Mouse (Mus musculus) gastrocnemius, postnatal 25 days (tissue): ENCODE data around the gene Mindy3. TPM values are rescaled to one million over a fixed set of nuclear protein-coding genes. Genes with fewer than 3 reads are reported as not detected.

Source experiments
- DNase-seq: peaks from one replicate; pipeline ENCODE4 v3.0.0; 2022
- total RNA-seq, 2 experiments: library from RNA; stranded (reverse); gene quantifications; 1 replicate in 1 of 2; 2 replicates in 1 of 2; pipeline ENCODE4 v1.2.3; 2021

Gene Mindy3
- total RNA-seq, 2 experiments from 2014 or later, result 8.1 to 11.6 TPM

GRCm38 (mm10) chr2:12301431-12302170, 117.7 kb downstream of the Mindy3 start, which contains the start of gene Itga8:
TSS of gene Itga8 (minus strand) at chr2:12301922.
- DNase-seq, result peak; percentile 65

GRCm38 (mm10) chr2:12300449-12301228, 118.6 kb downstream of the Mindy3 start:
- no peak for DNase-seq

GRCm38 (mm10) chr2:12297287-12297686, 122.0 kb downstream of the Mindy3 start:
- DNase-seq, result no peak

Other genes with a start within 250 kb of the Mindy3 start
- gene Itga8, start 117.5 kb downstream of the Mindy3 start, total RNA-seq, result 1 to 10 TPM; 2.1 to 2.2 TPM